Mouse (Mus musculus): ENCODE measurements around the gene Terb2.
"Not testable (repeated sequence)": the region's sequence is repeated elsewhere in the genome, so short reads cannot be mapped to it uniquely, and the experiment has no call there.

Terb2 gene

GRCm38 (mm10) chr2:122160680-122161079 is 25.4 kb upstream of the Terb2 start, which contains the start of gene Trim69:
Gene Trim69, plus strand, starts transcription at chr2:122160700.
- intact Hi-C loops (cut with DNase I), result loop anchor here (2.0 to 5.0 kb wide), 2 partner anchors 43 to 90 kb away; partner anchors contain the start of gene Spg11

DNA sequence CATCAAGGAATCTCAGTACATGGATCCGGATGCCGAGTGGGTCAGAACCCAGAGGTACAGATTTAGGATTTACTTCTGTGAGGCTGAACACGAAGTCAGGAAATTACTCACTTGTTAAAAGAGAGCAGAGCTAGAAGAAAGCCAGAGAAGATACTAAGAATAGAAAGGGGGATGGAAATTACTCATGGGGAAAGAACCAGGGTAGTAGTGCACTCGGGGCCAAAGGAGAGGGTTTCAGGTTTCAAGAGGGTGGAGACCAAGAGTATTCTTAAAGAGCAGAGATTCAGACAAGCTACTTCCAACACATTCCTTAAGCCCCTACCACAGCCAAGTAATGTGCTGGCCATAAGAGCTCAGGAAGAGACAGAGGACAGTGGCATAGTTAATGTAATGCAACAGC is 24.5 kb upstream of the Terb2 start:
- intact Hi-C loops (cut with DNase I), result loop anchor here (2.0 to 5.0 kb wide), 2 partner anchors 44 to 91 kb away; partner anchors contain the start of gene Spg11

- intact Hi-C loops (cut with DNase I), result loop anchor here (5.0 kb wide), 1 partner anchor 45 kb away; the partner anchor contains the start of gene Spg11
These were observed 23.5 kb upstream of the Terb2 start for GRCm38 (mm10) chr2:122162529-122162928.

DNA sequence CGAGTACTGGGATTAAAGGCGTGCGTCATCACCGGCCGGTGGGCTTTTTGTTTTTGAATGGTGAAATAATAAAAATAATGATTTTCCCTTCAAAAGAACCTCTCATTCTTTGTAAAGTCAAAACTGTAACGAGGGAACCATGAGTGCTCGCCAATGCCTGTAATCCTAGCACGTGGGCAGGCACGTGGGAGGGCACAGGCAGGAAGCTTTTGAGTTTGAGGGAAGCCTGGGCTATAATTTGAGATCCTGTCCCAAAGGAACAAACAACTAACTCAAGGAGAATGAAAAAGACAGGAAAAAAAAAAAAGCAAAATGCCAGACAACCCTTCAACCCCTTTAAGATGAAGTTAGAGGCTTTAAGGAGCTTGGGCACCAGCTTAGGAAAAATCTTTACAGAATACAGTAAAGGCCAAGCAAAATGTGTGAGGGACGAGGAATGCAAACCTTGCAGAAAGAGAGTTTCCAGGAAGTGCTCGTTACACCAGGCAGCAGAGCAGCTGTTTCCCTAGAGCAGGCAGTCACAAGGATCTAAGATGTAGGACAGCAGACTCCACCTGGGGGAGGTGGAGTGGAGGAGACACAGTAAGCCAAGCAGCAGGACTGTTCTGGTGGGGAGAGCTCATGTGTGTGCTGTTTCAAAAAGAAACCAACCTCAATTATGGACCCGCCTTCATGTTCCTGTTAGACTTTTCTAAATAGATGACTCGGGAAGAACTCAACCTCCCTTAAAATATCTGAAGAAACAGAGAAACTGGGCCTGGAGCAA is 22.5 kb upstream of the Terb2 start:
- intact Hi-C loops (cut with DNase I), result loop anchor here (5.0 kb wide), 1 partner anchor 46 kb away; the partner anchor contains the start of gene Spg11

- intact Hi-C loops (cut with DNase I), result loop anchor here (5.0 kb wide), 1 partner anchor 47 kb away; the partner anchor contains the start of gene Spg11
These were observed 21.8 kb upstream of the Terb2 start for GRCm38 (mm10) chr2:122164293-122164692.

GRCm38 (mm10) chr2:122171292-122171691 is 14.8 kb upstream of the Terb2 start:
- intact Hi-C loops (cut with DNase I), result no loop called here

GRCm38 (mm10) chr2:122172188-122172587 is 13.9 kb upstream of the Terb2 start:
- intact Hi-C loops (cut with DNase I), result no loop called here

DNA sequence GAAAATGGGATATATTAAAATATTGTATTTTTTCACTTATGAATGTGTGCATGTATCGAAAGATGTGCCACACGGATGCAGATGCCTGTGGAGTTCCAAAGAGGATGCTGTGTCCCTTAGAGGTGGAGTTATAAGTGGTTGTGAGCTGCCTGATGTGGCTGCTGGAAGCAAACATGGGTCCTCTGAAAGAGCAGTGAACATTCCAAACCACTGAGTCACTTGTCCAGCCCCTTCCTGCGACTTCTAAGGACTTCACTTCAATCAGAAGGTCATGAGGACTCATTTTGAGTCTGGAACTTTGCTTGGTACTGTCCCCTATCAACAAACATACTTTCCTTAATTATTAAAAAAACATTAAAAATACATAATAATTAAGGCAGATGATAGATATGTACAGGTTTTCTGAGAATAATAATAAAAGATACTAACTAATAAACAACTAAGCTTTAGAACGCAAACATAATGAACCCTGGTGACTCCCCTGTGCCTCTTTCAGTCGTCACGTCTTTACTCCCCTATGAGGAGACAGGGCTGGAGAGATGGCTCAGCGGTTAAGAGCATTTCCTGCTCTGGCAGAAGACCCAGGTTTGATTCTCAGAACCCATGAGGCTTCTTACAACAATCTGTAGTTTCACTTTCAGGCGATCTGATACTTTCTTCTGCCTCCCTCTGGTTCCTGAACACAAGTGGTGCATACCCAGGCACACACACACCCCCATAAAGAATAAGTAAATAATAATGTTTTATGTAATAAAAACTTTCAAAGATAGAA is 5.8 kb upstream of the Terb2 start:
- intact Hi-C loops (cut with DNase I), result no loop called here

- intact Hi-C loops (cut with DNase I), result no loop called here
These were observed 986 bp upstream of the Terb2 start for GRCm38 (mm10) chr2:122185086-122185485.

GRCm38 (mm10) chr2:122186751-122187150 is 679 bp downstream of the Terb2 start:
- intact Hi-C loops (cut with DNase I), result no loop called here

DNA sequence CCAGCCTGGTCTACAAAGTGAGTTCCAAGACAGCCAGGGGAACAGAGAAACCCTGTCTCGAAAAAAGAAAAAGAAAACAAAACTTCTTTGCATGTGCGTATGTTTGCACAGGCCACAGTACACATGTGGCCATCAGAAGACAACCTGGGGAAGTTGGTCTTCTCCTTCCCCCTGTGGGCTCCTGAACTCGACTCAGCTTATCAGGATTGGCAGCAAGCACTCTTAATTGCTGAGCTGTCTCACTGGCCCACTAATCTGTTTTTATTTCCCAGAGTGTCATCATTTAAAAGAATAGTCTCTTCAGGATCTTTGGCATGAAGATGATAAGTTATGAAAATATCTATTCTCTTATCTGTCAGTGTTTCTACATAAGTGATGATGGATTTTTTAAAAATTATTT is 5.8 kb downstream of the Terb2 start:
- intact Hi-C loops (cut with DNase I), result loop anchor here (5.0 to 10.0 kb wide), 2 partner anchors 50 to 433 kb away; no protein-coding TSS in a partner anchor

DNA sequence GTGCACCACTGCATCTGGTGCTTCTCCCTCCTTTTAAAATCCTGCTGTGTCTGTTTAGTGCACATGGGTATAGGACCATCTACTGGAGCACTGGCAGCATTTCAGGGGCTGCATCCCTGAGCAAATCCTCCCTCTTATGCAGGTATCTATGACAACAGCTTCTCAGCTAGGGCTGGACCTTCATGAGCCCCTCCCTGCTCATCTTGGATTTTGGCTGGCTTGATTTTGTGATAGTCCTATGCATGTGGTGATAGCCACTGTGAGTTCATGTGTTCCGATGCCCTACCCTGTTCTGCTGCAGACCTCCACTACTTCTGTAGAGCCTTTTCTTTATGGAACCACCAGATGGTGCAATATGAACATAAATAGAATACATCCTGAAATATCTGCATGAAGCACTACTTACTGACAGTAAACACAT is 8.4 kb downstream of the Terb2 start:
- intact Hi-C loops (cut with DNase I), result loop anchor here (2.0 to 10.0 kb wide), 3 partner anchors 48 to 430 kb away; no protein-coding TSS in a partner anchor

DNA sequence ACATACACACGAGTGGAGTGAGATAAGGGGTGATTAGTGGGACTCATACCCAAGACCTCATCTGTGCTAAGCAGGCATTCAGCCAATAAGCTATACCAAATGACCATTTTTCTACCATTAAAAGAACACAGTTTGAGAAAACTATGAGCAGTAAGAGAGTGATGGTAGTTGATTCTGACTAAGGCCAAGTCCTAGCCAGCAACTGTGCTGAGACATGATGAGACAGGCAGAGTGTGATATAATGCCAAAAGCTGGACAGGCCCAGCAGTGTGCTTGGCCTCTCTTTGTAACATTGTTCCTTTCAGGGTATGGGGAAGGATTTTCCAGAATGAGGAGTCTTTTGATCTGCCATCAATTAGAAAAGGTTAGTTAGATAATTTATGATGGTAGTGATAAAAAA is 15.4 kb downstream of the Terb2 start:
- intact Hi-C loops (cut with DNase I), result no loop called here

GRCm38 (mm10) chr2:122206440-122207107 is 20.5 kb downstream of the Terb2 start:
- intact Hi-C loops (cut with DNase I), result no loop called here

DNA sequence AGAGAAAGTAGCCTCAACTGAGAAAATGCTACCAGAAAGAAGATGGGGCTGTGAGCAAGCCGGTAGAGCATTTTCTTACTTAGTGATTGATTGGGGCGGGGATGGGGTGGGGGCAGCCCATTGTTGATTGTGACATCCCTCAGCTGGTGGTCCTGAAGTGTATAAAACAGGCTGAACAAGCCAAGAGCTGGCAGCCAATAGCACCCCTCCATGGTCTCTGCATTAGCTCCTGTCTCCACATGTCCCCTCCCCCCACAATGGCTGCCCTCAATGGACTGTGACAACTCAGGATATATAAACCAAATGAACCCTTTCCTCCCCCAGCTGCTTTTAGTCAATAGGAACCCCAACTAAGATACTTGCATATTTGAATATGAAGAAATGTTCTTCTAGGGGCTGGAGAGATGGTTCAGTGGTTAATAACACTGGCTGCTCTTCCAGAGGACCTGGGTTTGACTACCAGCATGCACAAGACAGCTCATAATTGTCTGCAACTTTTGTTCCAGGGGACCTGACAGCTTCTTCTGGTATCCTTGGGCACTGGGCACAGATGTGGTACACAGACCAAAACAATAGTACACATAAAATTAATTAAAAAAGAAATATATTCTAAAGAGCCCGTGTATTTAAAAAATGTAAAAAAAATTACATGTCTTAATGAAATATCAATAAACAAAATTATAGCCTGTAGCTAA is 24.6 kb downstream of the Terb2 start:
- intact Hi-C loops (cut with DNase I), result no loop called here

- intact Hi-C loops (cut with DNase I), result not testable (repeated sequence)
These were observed 31.0 kb downstream of the Terb2 start for GRCm38 (mm10) chr2:122217075-122217474.

GRCm38 (mm10) chr2:122218234-122218633 is 32.2 kb downstream of the Terb2 start:
- intact Hi-C loops (cut with DNase I), result no loop called here

- intact Hi-C loops (cut with DNase I), result no loop called here
These were observed 35.3 kb downstream of the Terb2 start for GRCm38 (mm10) chr2:122221378-122221777.

DNA sequence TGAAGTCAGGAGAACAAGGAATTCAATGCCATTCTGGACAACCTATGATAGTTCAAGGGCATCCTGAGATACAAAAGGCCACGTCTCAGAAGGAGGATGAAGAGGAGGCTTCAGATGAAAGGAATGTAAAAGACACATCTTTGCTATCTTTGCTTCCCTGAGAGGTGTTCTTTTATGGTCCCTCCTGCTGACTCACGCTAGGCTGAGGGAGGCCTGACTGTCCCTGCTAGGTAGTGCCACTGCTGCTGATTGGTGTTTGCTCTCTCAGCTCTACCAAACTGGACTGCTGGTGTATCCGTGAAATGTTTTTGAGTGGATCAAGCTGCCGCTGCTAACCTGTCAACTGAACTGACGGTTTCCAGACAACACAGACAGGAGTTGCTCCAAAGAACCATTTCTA is 35.7 kb downstream of the Terb2 start:
- intact Hi-C loops (cut with DNase I), result no loop called here

- intact Hi-C loops (cut with DNase I), result no loop called here
These were observed 36.2 kb downstream of the Terb2 start for GRCm38 (mm10) chr2:122222272-122222671.

GRCm38 (mm10) chr2:122223654-122224053 is 37.6 kb downstream of the Terb2 start:
- intact Hi-C loops (cut with DNase I), result no loop called here
